Mouse (Mus musculus) testis, adult 2 months (tissue): Measurements from ENCODE around the gene Rgs7.

ENCODE experiments used
- CTCF ChIP-seq: fragments of 200-500 bp; IDR thresholded peaks from 2 replicates; pipeline ENCODE4 v1.5.1; 2012; ENCODE audit warnings: low read depth, mild to moderate bottlenecking, inconsistent platforms, low read length, moderate library complexity; ENCODE audit not compliant: control insufficient read depth, insufficient read depth, insufficient replicate concordance
- POLR2A ChIP-seq: fragments of 200-500 bp; IDR thresholded peaks from 2 replicates; pipeline ENCODE4 v1.6.1; 2012; ENCODE audit warnings: low read depth, mild to moderate bottlenecking, inconsistent platforms, low read length, moderate library complexity; ENCODE audit not compliant: control insufficient read depth

DNA sequence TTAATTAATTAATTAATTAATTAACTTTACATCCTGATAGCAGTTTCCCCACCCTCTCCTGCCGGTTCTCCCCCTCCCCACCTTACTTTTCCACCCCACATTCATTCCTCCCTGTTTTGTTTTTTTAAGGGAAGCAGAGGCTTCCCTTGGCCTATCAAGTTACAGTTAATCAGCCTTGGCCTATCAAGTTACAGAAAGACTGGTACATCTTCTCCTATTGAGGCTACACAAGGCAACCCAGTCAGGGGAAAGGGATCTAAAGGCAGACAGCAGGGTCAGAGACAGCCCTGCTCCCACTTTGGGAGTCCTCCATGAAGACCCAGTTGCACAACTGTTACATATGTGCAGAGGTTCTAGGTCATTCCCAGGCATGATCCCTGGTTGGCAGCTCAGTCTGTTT, 175.0 kb downstream of the Rgs7 start:
- TF ChIP-seq POLR2A, result no peak
- TF ChIP-seq CTCF, result no peak
